Mouse (Mus musculus) midbrain, postnatal 0 days (tissue): ENCODE results near the gene Defb19. TPM values are rescaled to one million over a fixed set of nuclear protein-coding genes. Genes with fewer than 3 reads are reported as not detected.

ENCODE experiments used
- ATAC-seq: fragments of 200-750 bp; cut with Nextera tagmentation; 2 replicates; pipeline ENCODE4 v1.8.0; 2017; ENCODE audit warnings: moderate number of reproducible peaks, mild to moderate bottlenecking, moderate TSS enrichment, moderate library complexity; ENCODE audit not compliant: low FRiP score
- DNase-seq: peaks from one replicate; pipeline ENCODE4 v3.0.0-alpha.2; 2015; ENCODE audit warnings: low spot score
- H3K27ac ChIP-seq: fragments of 300-500 bp; sonication (generic); 2 replicates; pipeline ENCODE4 v1.5.1; 2014; ENCODE audit warnings: low read depth, mild to moderate bottlenecking, low read length, mixed read lengths
- H3K27me3 ChIP-seq: fragments of 300-500 bp; sonication (generic); 2 replicates; pipeline ENCODE4 v1.6.1; 2014; ENCODE audit warnings: low read length, control low read depth, mixed read lengths; ENCODE audit not compliant: insufficient read depth
- H3K36me3 ChIP-seq: fragments of 300-500 bp; sonication (generic); 2 replicates; pipeline ENCODE4 v1.6.1; 2014; ENCODE audit warnings: low read length, control low read depth, mixed read lengths; ENCODE audit not compliant: insufficient read depth
- H3K4me1 ChIP-seq: fragments of 300-500 bp; sonication (generic); 2 replicates; pipeline ENCODE4 v1.6.1; 2014; ENCODE audit warnings: mild to moderate bottlenecking, control low read depth, antibody characterized with exemption, low read length, mixed read lengths; ENCODE audit not compliant: insufficient read depth
- H3K4me2 ChIP-seq: fragments of 300-500 bp; sonication (generic); 2 replicates; pipeline ENCODE4 v1.6.1; 2014; ENCODE audit warnings: low read depth, mild to moderate bottlenecking, low read length, mixed read lengths; ENCODE audit not compliant: poor library complexity, severe bottlenecking
- H3K4me3 ChIP-seq: fragments of 300-500 bp; sonication (generic); 2 replicates; pipeline ENCODE4 v1.5.1; 2014; ENCODE audit warnings: low read depth, mild to moderate bottlenecking, low read length, moderate library complexity
- H3K9ac ChIP-seq: fragments of 300-500 bp; sonication (generic); replicated peaks from 2 replicates; pipeline ENCODE4 v1.6.1; 2014; ENCODE audit warnings: mild to moderate bottlenecking, low read length, moderate library complexity, mixed read lengths; ENCODE audit not compliant: poor library complexity, severe bottlenecking
- H3K9me3 ChIP-seq: fragments of 300-500 bp; sonication (generic); 2 replicates; pipeline ENCODE4 v1.6.1; 2016; ENCODE audit warnings: low read length, control low read depth
- CTCF ChIP-seq: IDR thresholded peaks from 2 replicates; pipeline ENCODE4 v1.5.1; 2016; ENCODE audit warnings: antibody characterized with exemption, mild to moderate bottlenecking
- WGBS: fragments of 180-500 bp; shearing (Covaris S2); extraction: QIAGEN DNeasy Blood & Tissue Kit; methylation state at CpG from one replicate; pipeline ENCODE4 v1.1.7; 2014; 5-methylcytosine and 5-hydroxymethylcytosine counted together
- polyA plus RNA-seq: library from polyadenylated mRNA; unstranded; fragments of >200 nt; fragmentation: Nextera tagmentation; extraction: Ambion mirVana; gene quantifications from 2 replicates; pipeline ENCODE4 v1.2.1, GENCODE M21; 2015
- total RNA-seq: library from RNA; depleted of rRNA; stranded (reverse); fragments of >200 nt; gene quantifications from 2 replicates; pipeline ENCODE4 v1.2.3, GENCODE M21; 2014

The Defb19 gene
- total and polyA plus RNA-seq, 2 experiments from 2014 or later, result not detected

GRCm38 (mm10) chr2:152553774-152554423, 26.2 kb downstream of the Defb19 start:
- TF ChIP-seq CTCF, result peak; percentile 83
- Histone ChIP-seq H3K27ac (no peak overlapping the region), H3K9ac (0 out of 2 replicates have a peak overlapping the region, but pooled peaks have one; percentile 29), H3K9me3 (no peaks in the 10 kb centered on the region), H3K4me1 (no peaks in the 10 kb centered on the region; the same call in 1 of the 2 replicates), H3K4me3 (peak overlapping the region; percentile 14; the same call in 1 of the 2 replicates), H3K36me3 (no peaks in the 10 kb centered on the region), H3K4me2 (peak overlapping the region; percentile 37), H3K27me3 (no peaks in the 10 kb centered on the region)
- WGBS, result 11% methylated on average over 16 of the region's 16 CpGs
- DNase-seq (peak; percentile 72), ATAC-seq (no peak)

DNA sequence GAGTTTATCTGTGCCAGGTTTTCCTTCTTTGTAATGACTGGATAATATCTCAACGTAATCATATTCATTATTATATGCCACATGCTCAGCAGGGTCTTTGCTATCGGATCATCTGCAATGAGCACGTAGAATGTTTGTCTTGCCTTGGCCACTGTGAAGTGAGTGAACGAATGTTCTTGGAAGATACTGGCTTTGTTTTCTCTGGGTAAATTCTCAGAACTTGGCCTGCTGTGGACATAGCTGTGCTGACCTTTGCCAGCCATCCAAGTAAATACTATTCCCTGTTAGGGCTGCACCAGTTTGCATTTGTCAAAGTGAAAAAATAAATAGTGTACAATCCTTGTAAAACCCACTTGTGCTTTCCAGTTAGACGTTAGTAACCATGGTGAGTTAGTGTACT, 32.0 kb downstream of the Defb19 start:
- no peak overlapping the region for H3K27ac ChIP-seq
- H3K4me3 ChIP-seq, result no peak overlapping the region
- H3K27me3 ChIP-seq, result no peaks in the 10 kb centered on the region
- H3K4me1 ChIP-seq, result no peaks in the 10 kb centered on the region
- ATAC-seq (no peak), DNase-seq (no peak)
- TF ChIP-seq CTCF, result no peak
- H3K9ac ChIP-seq, result no peak overlapping the region
- 79% methylated on average over 5 of the region's 5 CpGs for WGBS
- H3K4me2 ChIP-seq, result no peak overlapping the region
- no peaks in the 10 kb centered on the region for H3K36me3 ChIP-seq
- no peaks in the 10 kb centered on the region for H3K9me3 ChIP-seq

DNA sequence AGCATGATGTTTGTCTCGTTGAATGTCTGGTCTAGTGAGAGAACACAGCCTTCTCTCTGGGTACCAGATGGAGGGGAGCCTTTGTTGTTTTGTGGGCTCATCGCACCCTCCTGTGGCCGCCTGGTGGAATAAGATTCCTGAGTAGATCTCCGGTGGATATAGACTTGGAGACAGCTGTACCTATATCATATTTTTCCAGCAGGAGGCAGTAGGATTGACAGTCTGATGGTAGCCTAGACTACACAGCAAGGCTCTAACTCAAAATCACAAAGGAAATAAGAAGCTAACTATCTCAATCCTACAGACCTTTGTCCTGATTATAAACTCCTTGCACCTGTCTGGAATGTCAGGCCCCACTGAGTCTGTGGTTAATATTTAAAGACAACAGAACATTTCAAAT, 35.4 kb downstream of the Defb19 start:
- Histone ChIP-seq H3K4me3 (no peak overlapping the region), H3K9me3 (no peaks in the 10 kb centered on the region), H3K27ac (no peak overlapping the region), H3K4me1 (no peaks in the 10 kb centered on the region), H3K27me3 (no peaks in the 10 kb centered on the region), H3K36me3 (no peaks in the 10 kb centered on the region), H3K9ac (no peak overlapping the region), H3K4me2 (no peak overlapping the region)
- peak; percentile 67 for DNase-seq
- 0 out of 2 replicates have a peak, but pooled peaks have one; percentile 47 for ATAC-seq
- 16% methylated on average over 4 of the region's 4 CpGs for WGBS
- peak; percentile 77 for TF ChIP-seq CTCF

DNA sequence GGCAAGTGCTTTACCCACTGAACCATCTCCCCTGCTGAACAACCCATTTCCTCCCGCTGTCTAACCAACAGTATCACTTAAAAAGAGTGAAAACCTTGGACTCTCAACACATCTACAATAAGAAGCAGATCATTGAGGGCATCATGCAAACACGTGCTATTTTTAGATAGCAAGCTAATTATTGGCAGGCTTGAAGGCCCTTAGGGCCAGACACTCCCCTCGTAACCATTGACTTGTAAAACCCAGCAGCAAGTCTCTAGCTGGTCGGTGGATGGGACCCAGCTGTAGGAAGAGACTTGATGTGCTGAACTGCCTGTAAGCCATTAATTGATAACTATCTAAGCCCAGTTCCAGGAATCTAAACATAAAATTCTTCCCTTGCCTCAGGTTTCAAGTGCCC, 36.6 kb downstream of the Defb19 start:
- Histone ChIP-seq H3K4me1 (no peaks in the 10 kb centered on the region), H3K4me3 (no peak overlapping the region), H3K4me2 (no peak overlapping the region), H3K27me3 (no peaks in the 10 kb centered on the region), H3K9me3 (no peaks in the 10 kb centered on the region), H3K27ac (no peak overlapping the region), H3K36me3 (no peaks in the 10 kb centered on the region), H3K9ac (no peak overlapping the region)
- DNase-seq (no peak), ATAC-seq (no peak)
- 81% methylated on average over 4 of the region's 4 CpGs for whole genome bisulfite sequencing
- TF ChIP-seq CTCF, result no peak

GRCm38 (mm10) chr2:152542897-152543296, 37.2 kb downstream of the Defb19 start:
- no peak for ATAC-seq
- TF ChIP-seq CTCF, result no peak
- H3K4me1 ChIP-seq, result no peaks in the 10 kb centered on the region

GRCm38 (mm10) chr2:152541979-152542378, 38.1 kb downstream of the Defb19 start:
- H3K4me1 ChIP-seq, result no peaks in the 10 kb centered on the region
- 84% methylated on average over 9 of the region's 9 CpGs for WGBS
- H3K4me2 ChIP-seq, result no peak overlapping the region
- H3K27ac ChIP-seq, result no peak overlapping the region
- H3K9ac ChIP-seq, result no peak overlapping the region
- H3K36me3 ChIP-seq, result no peaks in the 10 kb centered on the region
- H3K4me3 ChIP-seq, result no peak overlapping the region
- H3K27me3 ChIP-seq, result no peaks in the 10 kb centered on the region
- ATAC-seq (no peak), DNase-seq (no peak)
- TF ChIP-seq CTCF, result no peak
- H3K9me3 ChIP-seq, result no peaks in the 10 kb centered on the region

More at GRCm38 (mm10) chr2:152542897-152543296, 37.2 kb downstream of the Defb19 start:
- H3K27ac ChIP-seq, result no peak overlapping the region
- H3K4me2 ChIP-seq, result no peak overlapping the region
- H3K27me3 ChIP-seq, result no peaks in the 10 kb centered on the region
- 83% methylated on average over 2 of the region's 2 CpGs for WGBS
- H3K9ac ChIP-seq, result no peak overlapping the region
- H3K4me3 ChIP-seq, result no peak overlapping the region
- no peak for DNase-seq
- H3K9me3 ChIP-seq, result no peaks in the 10 kb centered on the region
- H3K36me3 ChIP-seq, result no peaks in the 10 kb centered on the region
